Mouse (Mus musculus) layer of hippocampus, postnatal 25 days (tissue): Measurements from ENCODE around the gene Zdhhc24. TPM values are rescaled to one million over a fixed set of nuclear protein-coding genes. Genes with fewer than 3 reads are reported as not detected.
A peak's percentile ranks its signal among the peaks of the same experiment; 100 is the strongest.
"Not testable (repeated sequence)": the region's sequence is repeated elsewhere in the genome, so short reads cannot be mapped to it uniquely, and the experiment has no call there.

Experiments
- DNase-seq, 2 experiments: peaks; one replicate each; pipeline ENCODE4 v3.0.0; 2022; ENCODE audit warnings: mixed read lengths in 2 of 2, low spot score in 1 of 2; ENCODE audit errors: extremely low spot score in 1 of 2
- total RNA-seq, 2 experiments: library from RNA; stranded (reverse); gene quantifications; 2 replicates each; pipeline ENCODE4 v1.2.3; 2021

The Zdhhc24 gene
- 10 to 100 TPM; 24.9 to 25.5 TPM for total RNA-seq

- DNase-seq, result peak; percentile 97
Measured at GRCm38 (mm10) chr19:4878405-4879323, at the start of gene Zdhhc24. Gene Zdhhc24, plus strand, starts transcription at chr19:4878668.

GRCm38 (mm10) chr19:4829156-4829555 is 49.3 kb upstream of the Zdhhc24 start:
- DNase-seq, result peak in 1 of 2 experiments; percentile 55

GRCm38 (mm10) chr19:4833977-4834376 is 44.5 kb upstream of the Zdhhc24 start:
- no peak for DNase-seq

DNA sequence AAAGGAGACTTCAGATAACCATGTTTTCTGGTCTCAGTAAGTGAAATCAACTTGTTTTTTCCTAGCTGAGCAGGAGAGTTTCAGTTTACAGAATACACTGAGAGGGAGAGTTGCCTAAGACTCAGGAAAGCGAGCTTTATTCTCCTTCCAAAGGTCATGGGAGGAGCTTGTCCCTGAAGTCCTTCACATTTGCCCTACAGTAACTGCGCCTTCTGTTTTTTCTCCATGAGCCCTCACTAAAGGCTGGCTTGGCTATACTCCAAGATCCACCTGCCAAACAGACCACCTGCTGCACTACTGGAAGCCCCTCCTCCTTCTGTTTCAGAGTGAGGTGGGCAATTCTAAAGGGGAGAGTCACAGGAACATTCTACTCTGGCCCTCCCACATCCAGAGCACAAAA is 42.4 kb upstream of the Zdhhc24 start:
- DNase-seq, result no peak

GRCm38 (mm10) chr19:4837049-4837448 is 41.4 kb upstream of the Zdhhc24 start:
- no peak for DNase-seq

- no peak for DNase-seq
Measured at GRCm38 (mm10) chr19:4838526-4839140, 39.8 kb upstream of the Zdhhc24 start.

GRCm38 (mm10) chr19:4839149-4839548 is 39.3 kb upstream of the Zdhhc24 start, which contains the start of the genes Ccs and Ccdc87:
Gene Ccs, minus strand, starts transcription at chr19:4839332.
Gene Ccdc87, plus strand, starts transcription at chr19:4839366.
- DNase-seq, result peak; percentile 78 to 91

DNA sequence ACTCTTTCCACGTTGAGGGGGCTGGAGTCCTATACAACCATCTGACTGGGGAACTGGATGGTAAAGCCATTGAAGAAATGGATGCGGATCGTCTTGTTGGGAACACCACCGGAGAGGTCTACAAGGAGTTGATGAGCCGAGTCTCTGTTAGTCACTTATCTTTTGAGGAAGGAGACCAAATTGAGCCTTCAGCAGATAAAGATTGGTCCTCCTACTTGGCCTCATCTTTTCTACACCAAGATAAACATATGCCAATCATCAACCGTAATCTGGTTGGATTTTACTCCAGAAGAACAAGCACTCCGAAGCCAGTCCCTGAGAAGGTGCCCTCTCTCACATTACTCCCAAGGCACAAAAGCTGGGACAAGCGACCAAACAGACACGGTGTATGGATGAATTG is 37.6 kb upstream of the Zdhhc24 start:
- no peak for DNase-seq

DNA sequence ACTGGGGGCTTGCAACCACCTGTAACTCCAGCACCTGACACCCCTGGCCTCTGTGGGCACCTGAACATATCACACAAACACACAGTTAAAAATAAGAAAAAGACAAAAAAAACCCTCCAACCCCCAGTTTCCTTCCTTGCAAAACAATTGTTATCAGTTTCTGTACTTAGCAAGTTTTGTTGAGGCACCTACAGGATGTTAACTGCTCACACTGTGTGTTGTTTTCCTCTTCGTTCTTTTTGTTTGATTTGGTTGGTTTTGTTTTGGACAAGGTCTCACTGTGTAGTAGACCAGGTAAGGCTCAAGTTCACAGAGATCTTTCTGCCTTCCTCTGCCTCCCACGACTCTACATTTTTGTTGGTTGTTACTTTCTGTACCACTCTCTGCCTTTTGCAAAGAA is 35.9 kb upstream of the Zdhhc24 start:
- DNase-seq, result no peak

DNA sequence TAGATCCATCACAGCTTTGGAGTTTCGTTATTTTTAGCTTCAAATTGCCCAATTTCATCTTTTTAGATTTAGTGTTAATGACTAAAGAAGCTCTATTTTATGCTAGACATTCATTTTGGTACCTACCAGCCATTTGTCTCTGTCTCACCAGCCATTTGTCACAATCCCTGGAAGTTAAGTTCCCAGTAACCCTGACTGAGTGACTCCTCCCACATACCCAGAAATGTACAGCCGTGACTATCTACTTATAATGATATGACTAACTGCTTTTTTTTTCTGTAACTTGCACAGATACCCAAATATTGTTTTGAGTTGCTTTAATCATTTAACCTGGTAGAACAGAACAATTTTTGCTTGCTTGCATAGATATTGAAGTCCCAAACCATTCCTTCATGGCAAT is 32.6 kb upstream of the Zdhhc24 start:
- DNase-seq, result no peak

DNA sequence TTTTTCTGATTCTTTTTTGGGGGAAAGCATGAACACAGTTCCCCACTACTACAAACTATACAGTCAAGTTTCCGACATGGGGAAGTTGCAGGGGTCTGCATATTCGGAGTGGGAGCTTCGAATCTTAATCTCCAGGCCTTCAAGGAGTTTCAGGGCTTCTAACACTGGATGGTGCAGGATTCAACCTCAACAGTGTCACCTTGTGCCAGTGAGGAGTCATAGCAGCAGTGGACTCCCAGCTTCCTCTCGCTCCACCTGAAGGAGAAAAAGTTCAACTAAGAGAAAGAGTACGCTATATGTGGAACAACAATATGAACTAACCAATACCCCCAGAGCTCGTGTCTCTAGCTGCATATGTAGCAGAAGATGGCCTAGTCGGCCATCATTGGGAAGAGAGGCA is 31.0 kb upstream of the Zdhhc24 start:
- no peak for DNase-seq

DNA sequence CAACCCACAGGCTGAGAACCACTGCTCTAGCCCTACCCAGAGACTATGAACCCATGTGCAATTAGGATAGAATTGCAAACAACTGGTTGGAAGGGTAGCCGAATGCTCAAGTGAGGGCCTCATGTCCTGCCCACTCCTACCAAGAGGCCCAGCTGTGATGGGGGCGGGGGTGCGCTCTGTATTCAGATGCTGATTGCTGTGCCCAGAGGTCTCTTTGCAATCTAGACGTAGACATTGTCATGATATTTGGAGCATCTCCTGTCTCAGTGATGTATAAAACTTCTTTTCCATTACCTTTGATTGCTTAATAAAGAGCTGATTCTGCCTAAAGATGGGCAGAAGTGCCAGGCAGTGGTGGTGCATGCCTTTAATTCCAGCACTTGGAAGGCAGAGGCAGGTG is 28.7 kb upstream of the Zdhhc24 start:
- no peak for DNase-seq

DNA sequence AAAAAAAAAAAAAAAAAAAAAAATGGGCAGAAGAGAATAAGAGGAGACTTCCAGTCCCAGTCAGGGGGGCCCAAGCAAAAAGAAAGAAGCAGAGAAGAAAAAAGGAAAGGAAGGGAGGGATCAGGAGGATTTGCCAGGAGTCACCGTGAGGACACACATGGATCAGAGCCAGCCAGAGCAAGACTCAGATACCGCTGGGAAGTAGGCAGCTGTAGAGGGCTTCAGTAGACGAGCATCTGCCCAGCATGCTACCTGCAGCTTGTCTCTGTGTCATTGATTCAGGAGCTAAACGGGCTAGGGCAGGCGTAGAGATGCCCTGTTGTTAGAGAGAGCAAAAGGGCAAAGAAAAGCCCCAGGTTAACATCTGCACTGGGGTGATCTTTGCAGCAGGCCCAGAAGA is 28.2 kb upstream of the Zdhhc24 start:
- DNase-seq, result no peak

- DNase-seq, result peak; percentile 81 to 84
Measured at GRCm38 (mm10) chr19:4854552-4855469, 23.7 kb upstream of the Zdhhc24 start, which contains the start of gene Ctsf. Gene Ctsf, plus strand, starts transcription at chr19:4855130.

DNA sequence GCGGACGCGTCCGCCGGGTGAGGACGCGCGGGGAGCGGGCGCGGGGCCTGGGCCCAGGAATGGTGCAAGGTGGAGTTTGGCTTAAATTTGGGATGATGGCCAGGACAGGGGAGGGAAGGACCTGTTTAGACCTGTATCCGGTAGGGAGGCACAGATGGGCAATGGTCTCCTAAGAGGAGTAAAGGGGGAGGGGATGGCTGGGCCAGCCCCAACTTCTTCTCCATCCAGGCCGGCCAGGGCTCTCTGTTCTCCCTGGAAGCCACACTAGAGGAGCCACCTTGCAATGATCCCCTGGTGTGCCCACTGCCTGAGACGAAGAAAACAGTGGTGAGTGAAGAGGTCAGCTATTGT is 23.0 kb upstream of the Zdhhc24 start:
- DNase-seq, result no peak

DNA sequence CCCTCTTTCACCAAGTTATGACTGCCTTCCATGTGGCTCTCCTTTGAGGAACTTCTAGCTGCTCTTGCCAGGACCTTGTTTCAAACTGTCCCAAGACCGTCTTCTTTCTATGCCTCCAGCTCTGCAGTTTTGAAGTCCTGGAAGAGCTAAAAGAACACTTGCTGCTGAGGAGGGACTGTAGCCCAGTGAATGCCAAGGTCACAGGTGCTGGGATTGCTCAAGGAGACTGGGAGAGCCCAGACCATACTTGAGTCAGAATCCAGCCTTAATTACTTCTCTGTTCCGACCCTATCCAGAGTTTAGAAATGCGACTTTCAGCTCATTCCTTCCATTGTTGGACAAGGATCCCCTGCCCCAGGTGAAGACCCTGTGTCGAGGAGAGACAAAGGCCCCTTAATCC is 22.5 kb upstream of the Zdhhc24 start:
- DNase-seq, result no peak

GRCm38 (mm10) chr19:4859081-4859480 is 19.4 kb upstream of the Zdhhc24 start:
- no peak for DNase-seq

DNA sequence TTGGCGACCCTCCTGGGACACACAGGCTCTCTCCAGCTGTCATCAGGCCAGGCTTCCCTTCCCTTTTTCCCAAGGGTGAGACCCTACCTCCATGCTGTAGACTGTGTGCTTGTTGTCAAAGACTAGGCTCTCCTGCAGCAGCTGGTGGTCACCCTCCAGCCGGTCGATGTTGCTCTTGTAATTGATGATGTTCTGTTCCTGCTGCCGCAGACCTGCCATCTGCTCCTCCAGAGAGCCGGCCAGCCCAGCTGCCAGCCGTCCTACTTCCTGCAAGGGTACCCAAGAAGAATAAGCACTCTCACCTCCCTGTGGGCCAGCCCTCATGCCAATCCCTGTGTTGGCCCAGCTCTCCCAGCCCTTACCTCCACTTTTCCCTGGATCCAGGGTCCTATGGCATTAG is 15.4 kb upstream of the Zdhhc24 start:
- no peak for DNase-seq

- no peak for DNase-seq
Measured at GRCm38 (mm10) chr19:4865147-4865546, 13.3 kb upstream of the Zdhhc24 start.

- not testable (repeated sequence) for DNase-seq
Measured at GRCm38 (mm10) chr19:4874613-4875012, 3.9 kb upstream of the Zdhhc24 start.

GRCm38 (mm10) chr19:4876241-4876640 is 2.2 kb upstream of the Zdhhc24 start:
- DNase-seq, result no peak
